Mouse (Mus musculus) kidney, adult 9 months (tissue): ENCODE data around the gene Col1a1.

Experiments used
- DNase-seq: peaks from one replicate; pipeline ENCODE4 v3.0.0; 2022

Col1a1 gene

GRCm38 (mm10) chr11:94978947-94979346 is 42.9 kb downstream of the Col1a1 start:
- DNase-seq, result peak; percentile 95

DNA sequence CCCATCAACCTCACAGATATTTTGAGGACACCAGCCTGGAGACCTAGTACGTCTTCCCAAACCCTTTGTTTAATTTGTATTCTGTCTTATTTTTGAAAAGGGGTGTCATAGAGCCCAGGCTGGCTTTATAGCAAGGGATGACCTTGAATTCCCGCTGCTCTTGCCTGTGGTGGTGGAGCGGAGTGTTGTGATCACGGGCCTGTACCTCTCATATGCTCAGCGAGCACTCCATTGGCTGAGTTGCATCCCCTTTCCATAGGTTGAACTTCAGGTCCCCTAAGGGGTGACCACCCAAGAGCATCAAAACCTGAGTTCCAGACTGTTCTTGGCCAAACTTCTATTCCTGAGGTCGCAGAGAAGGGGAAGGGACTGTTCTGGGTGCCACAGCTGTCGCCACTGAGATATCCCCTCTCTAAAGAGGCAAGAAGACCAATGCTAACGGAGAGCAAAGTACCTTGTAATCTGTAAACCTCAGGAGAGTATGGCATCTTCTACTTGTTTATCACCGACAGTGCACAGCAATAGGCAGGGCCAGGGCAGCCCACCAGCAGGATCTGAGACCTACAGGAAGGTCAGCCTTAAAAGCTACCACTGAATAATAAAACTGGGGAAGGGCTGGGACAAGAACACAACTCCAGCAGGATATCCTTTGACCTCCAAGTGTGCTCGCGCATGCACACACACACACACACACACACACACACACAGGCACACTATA is 43.6 kb downstream of the Col1a1 start:
- DNase-seq, result no peak

DNA sequence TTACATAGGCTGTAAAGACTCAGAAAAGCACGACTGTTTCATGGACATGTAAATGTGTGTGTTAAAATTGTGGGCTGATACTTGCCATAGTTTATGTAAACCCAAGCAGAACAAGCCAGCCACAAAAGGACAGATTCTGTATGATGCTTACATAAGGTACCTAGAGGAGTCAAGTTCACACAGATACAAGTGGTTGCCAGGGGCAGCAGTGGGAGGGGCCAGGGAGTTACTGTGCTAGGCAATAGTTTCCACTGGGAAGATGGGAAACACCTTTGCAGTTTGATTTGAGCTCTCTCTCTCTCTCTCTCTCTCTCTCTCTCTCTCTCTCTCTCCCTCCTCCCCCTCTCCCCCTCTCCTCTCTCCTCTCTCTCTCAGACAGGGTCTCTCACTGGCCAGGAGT is 49.1 kb downstream of the Col1a1 start:
- no peak for DNase-seq

GRCm38 (mm10) chr11:94985822-94986221 is 49.8 kb downstream of the Col1a1 start:
- no peak for DNase-seq

DNA sequence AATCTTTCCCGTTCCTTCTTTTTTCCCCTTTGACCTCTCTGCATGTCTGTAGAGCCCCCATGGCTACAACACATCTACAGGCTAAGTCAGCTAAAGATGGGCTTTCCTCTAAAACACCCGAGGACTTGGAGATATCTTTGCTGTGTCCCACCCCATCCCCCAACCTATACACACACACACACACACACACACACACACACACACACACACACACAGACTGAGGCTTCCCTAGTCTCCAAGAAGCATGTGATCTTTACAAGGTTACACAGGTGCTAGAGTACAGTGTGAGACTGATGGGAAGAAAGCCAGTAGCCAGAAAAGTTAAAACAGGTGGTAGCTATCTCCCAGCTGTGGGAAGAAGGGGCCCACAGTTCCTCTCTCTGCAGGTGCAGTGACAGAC is 50.4 kb downstream of the Col1a1 start:
- no peak for DNase-seq

- no peak for DNase-seq
Measured at GRCm38 (mm10) chr11:94987341-94987740, 51.3 kb downstream of the Col1a1 start.

DNA sequence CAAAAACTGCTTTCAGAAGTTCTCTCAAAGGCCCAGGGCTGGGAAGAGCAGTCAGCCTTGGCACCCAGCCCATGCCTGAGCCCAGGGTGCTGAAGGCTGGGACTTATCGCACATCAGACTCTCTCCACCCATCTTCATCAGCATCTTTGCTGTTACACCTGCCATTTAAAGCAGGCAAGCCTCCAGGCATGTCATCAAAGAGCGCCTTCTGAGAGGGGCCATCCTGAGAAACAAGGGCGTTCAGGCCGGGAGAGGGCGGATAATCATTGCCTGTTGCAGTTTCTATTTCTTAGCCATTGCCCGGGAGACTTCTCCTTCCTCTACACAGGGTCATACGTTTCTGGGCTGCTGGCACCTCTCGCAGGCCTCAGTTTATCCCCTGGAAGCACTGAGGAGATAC is 51.8 kb downstream of the Col1a1 start:
- DNase-seq, result no peak

DNA sequence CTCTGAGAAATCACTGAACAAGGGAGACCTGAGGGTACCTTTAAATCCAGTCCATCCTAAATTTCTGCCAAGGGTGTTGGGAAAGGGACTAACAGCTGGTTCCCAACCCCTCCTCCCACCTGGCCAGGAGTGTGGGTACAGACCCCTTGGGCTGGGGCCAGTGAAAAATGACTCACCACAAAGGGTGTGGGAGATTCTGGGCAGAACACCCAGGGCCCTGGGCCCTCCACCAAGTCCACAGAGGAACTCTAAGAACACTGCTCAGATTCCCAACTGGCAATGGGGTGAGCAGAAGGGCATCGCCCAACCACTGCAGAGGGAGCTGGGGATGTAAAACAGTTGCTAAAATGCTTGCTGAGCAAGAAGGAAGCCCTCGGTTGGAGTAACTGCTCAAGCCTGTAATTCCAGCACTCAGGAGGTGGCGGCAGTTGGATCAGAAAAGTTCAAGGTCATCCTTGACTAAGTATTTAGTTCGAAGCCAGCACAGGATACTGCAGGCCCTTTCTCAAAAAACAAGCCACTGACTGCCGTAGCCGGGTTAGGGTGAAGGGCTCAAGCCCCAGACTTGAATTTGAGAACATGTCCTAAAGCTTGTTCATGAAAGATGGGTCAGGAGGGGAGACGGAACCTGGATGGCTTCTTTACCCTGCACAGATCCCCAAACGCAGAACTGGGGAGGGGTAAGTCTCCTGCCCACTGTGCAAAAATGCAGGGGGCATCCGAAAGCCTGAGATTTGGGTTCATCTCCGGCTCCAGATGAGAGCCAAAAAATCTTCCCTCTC is 52.9 kb downstream of the Col1a1 start:
- no peak for DNase-seq

DNA sequence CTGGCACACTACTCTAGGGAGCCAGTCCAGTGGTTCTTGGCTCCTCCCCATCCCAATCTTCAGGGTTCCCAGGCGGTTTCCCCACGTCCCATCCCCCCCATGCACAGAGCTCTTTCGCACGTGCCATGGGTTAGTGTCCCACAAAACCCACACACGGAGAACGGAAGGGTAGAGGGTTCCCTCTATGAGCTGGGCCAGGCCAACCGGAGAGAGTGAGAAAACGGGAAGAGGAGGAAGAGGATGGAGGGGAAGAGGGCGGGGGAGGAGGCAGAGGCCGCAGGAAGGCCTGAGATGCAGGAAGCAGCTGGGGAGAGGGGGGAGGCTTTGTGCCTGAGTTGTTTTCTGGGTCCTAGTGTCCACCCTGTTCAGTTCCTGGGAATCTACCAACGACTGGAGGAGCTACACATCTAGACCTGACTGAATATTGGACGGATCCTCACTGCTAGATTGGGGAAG is 53.6 kb downstream of the Col1a1 start:
- DNase-seq, result peak; percentile 89

DNA sequence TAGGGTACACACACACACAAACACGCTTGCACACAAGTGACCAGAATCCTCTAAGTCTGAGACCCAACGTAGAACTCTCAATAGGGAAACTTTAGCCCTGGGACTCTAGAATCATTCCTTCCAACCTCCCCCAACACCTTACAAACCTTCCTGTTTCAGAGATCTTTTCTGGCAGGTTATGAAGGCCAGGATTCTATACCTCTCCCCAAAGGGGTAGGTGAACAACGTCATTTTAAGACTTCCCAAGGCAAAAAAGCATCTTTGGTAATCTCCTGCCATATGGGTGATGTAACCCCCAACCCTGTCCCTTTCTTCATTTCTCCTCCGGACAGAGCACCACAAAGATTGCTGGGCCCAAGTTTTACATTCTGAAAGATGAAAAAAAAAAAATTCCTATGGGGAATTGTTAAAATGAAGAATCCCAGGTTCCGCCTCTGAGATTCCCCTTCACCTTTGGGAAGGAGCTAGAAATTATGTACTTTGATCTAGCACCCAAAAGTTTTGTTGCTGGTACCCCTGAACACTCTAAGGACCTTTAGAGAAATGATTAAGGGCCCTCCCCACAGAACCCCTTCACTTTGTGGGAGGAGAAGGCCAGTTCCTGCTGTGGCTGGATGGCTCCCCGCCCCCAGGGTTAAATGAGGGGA is 54.2 kb downstream of the Col1a1 start:
- DNase-seq, result no peak

GRCm38 (mm10) chr11:94990749-94991577 is 54.9 kb downstream of the Col1a1 start, which contains the start of gene Ppp1r9b:
Gene Ppp1r9b, plus strand, starts transcription at chr11:94991035.
- DNase-seq, result peak; percentile 93

DNA sequence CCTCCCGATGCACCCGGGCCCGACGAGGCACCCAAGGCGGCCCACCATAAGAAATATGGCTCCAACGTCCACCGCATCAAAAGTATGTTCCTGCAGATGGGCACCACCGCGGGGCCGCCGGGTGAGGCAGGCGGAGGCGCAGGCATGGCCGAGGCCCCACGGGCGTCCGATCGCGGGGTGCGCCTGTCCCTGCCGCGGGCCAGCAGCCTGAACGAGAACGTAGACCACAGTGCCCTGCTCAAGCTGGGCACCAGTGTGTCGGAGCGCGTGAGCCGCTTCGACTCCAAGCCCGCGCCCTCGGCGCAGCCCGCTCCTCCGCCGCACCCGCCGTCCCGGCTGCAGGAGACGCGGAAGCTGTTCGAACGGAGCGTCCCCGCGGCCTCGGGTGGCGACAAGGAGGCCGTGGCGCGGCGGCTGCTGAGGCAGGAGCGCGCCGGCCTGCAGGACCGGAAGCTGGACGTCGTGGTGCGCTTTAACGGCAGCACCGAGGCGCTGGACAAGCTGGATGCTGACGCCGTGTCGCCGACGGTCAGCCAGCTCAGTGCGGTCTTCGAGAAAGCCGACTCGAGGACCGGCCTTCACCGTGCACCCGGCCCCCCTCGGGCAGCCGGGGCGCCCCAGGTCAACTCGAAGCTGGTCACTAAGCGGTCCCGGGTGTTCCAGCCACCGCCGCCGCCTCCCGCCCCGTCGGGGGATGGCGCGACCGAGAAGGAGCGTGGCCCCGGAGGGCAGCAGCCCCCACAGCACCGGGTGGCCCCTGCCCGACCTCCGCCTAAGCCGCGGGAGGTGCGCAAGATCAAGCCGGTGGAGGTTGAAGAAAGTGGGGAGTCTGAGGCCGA is 55.8 kb downstream of the Col1a1 start:
- DNase-seq, result no peak

- DNase-seq, result no peak
Measured at GRCm38 (mm10) chr11:94992480-94992753, 56.4 kb downstream of the Col1a1 start.

- peak; percentile 64 for DNase-seq
Measured at GRCm38 (mm10) chr11:94992754-94993606, 57.0 kb downstream of the Col1a1 start.

- no peak for DNase-seq
Measured at GRCm38 (mm10) chr11:94994208-94994814, 58.3 kb downstream of the Col1a1 start.

DNA sequence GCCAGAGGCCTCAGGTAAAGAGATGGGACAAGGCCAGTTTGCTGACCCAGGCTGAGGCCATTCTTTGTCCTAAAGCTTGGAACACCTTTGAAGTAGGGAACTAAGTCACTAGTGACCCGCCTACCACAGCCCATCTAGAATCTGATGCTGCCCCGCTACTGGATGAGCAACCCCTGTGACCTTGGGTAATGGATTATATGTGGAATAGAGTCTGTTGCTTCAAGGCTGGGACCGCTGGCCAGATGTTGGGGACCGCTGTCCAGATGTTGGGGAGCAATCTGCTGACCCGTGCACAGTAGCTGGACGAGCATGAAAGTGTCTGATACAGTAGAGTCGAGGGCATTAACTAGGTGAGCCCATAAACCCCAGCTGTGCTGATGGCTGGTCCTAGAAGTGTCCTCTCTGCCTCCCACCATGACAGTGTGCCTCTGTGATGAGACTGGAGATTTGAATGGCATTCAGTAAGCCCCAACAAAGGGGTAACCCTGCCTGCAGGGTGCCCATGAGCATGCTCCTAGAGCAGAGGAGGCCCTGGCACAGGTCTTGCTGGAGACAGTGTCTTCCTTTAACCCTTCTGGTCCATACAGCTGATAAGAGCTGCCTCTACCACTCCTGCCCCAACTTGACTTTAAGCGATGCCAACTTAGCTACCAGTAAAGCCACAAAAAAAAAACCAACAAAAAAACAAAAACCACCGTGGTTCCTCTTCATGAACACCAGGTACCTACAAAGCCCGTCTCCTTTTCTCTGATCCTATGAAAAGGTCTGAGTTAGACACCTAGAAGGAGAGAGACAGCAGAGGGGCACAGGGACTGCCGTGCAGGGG is 59.1 kb downstream of the Col1a1 start:
- no peak for DNase-seq

DNA sequence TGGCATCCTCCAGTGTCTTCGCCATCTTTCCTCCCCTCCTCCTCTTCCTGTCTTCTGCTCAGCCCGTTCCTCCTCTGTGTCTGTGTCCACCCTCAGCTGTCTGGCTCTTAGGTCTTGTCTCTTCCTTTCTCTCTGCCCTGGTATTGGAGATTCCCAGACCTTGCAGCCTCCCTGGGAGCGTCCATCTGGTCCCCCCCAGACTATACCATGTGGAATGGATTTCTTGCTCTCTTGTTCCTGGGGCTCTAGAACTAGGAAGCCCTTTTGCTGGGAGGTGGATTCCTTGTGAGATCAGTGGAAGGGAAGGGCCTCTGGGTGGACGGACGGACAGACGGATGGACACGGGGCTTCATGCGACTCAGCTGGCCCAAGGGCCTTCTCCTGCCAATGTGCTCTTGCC is 60.1 kb downstream of the Col1a1 start:
- DNase-seq, result no peak

DNA sequence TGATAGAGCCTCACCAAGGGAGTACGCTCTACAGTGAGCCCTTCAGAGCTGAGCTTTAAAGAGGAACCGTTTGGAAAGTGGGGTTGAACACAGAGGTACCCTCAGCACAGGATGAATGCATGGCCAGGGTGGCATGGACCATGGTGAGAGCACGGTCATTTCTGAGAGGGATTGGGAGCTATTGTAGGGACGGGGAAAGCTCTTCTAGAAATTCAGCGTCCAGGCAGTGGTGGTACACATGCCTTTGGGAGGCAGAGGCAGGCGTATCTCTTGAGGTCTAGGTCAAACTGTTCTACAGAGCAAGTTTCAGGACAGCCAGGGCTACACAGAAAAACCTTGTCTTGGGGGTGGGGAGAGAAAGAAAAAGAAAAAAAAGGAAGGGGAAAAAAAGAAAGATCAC is 61.0 kb downstream of the Col1a1 start:
- no peak for DNase-seq

GRCm38 (mm10) chr11:94997596-94997995 is 61.6 kb downstream of the Col1a1 start:
- DNase-seq, result no peak

DNA sequence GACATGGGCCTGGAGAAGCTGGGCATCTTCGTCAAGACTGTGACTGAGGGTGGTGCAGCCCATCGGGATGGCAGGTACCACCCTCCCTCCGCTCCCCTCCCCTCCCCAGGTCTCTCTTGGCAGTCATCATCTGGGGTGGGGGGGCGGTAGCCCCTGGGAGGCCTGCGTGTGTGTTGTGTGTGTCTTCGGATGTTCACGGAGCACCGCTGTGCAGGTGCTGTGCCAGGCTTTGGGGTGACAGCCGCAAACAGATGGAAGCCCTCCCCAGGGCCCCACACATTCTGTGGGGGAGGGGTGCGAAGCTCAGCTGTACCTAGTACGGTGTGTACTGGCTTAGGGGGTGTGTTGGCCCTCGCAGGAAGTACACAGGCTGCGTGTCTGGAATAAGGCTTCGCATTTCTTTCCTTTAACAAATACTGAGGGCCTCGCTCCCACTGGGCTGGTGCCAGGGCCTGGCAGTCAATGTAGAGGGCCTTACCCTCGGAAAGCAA is 62.1 kb downstream of the Col1a1 start:
- no peak for DNase-seq
